Mouse (Mus musculus) liver, adult 2 months (tissue): ENCODE measurements around the gene Olfr1173. TPM values are rescaled to one million over a fixed set of nuclear protein-coding genes. Genes with fewer than 3 reads are reported as not detected.

Source experiments
- DNase-seq: peaks from one replicate; pipeline ENCODE4 v3.0.0-alpha.2; 2011; ENCODE audit warnings: low read depth, low spot score; ENCODE audit errors: extremely low read depth
- H3K27ac ChIP-seq: fragments of 200-500 bp; replicated peaks from 2 replicates; pipeline ENCODE4 v1.5.1; 2012; ENCODE audit warnings: low read depth, mild to moderate bottlenecking, control low read depth, inconsistent platforms, low read length; ENCODE audit not compliant: insufficient read depth
- H3K27me3 ChIP-seq: fragments of 200-500 bp; 2 replicates; pipeline ENCODE4 v1.6.1; 2012; ENCODE audit warnings: mild to moderate bottlenecking, moderate library complexity, low read length, inconsistent platforms; ENCODE audit not compliant: control insufficient read depth, insufficient read depth
- H3K36me3 ChIP-seq: fragments of 200-500 bp; 2 replicates; pipeline ENCODE4 v1.6.1; 2012; ENCODE audit warnings: low read length, inconsistent platforms; ENCODE audit not compliant: control insufficient read depth, insufficient read depth
- H3K4me1 ChIP-seq: fragments of 200-500 bp; 2 replicates; pipeline ENCODE4 v1.6.1; 2011; ENCODE audit warnings: low read length; ENCODE audit not compliant: control insufficient read depth, insufficient read depth
- H3K4me3 ChIP-seq: fragments of 200-500 bp; 2 replicates; pipeline ENCODE4 v1.5.1; 2011; ENCODE audit warnings: low read depth, mild to moderate bottlenecking, control low read depth, low read length, moderate library complexity; ENCODE audit not compliant: insufficient read depth
- H3K79me2 ChIP-seq: fragments of 200-500 bp; 2 replicates; pipeline ENCODE4 v1.6.1; 2012; ENCODE audit warnings: inconsistent platforms, mild to moderate bottlenecking, low read length, moderate library complexity; ENCODE audit not compliant: control insufficient read depth, insufficient read depth
- H3K9ac ChIP-seq: fragments of 200-500 bp; 2 replicates; pipeline ENCODE4 v1.6.1; 2012; ENCODE audit warnings: low read depth, mild to moderate bottlenecking, control low read depth, inconsistent platforms, low read length
- CTCF ChIP-seq: fragments of 200-500 bp; IDR thresholded peaks from 2 replicates; pipeline ENCODE4 v1.5.1; 2011; ENCODE audit warnings: low read depth, low read length, control low read depth
- POLR2A ChIP-seq: fragments of 200-500 bp; IDR thresholded peaks from 2 replicates; pipeline ENCODE4 v1.6.1; 2011; ENCODE audit warnings: low read length, control low read depth; ENCODE audit not compliant: insufficient read depth; ENCODE audit errors: extremely low read depth
- WGBS: fragments of 180-500 bp; shearing (Covaris S2); methylation state at CpG from one replicate; pipeline ENCODE4 v1.1.7; 2018; 5-methylcytosine and 5-hydroxymethylcytosine counted together
- polyA plus RNA-seq: library from polyadenylated mRNA; depleted of rRNA; stranded (reverse); fragments of >200 nt; gene quantifications from 2 replicates; pipeline ENCODE4 v1.2.3, GENCODE M21; 2012; rRNA removed
- total RNA-seq: library from RNA; depleted of rRNA; stranded (reverse); fragments of >200 nt; gene quantifications from 2 replicates; pipeline ENCODE4 v1.2.3, GENCODE M21; 2014; rRNA removed

Gene Olfr1173
- not detected in 2 replicates for total RNA-seq
- polyA plus RNA-seq = not detected in 2 replicates

DNA sequence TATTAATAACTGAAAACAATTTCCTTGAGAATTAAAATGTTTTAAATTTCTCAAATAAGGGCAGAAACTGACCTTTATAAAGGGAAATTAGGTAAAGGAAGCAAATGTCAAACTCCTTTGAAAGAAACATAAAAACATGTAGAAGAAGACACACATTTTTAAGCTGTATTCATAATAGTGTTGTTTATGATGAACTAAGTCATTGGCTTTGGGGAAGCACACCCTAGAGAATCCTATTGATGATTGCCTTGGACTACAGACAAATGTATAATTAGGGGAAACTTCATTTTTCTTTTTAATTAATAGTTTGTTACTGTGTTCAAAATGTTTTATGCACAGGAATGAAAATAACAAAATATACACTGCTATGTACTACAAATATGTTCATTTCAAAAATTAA, at the start of gene Olfr1173:
Gene Olfr1173 (minus strand): TSS at position 101 of the 400 bp plus-strand sequence.
- Histone ChIP-seq H3K79me2 (no peaks in the 10 kb centered on the region), H3K4me1 (no peaks in the 10 kb centered on the region), H3K9ac (no peak within 1 kb of the TSS), H3K4me3 (no peak within 1 kb of the TSS), H3K27ac (no peak within 1 kb of the TSS), H3K36me3 (no peaks in the 10 kb centered on the region), H3K27me3 (no peaks in the 10 kb centered on the region)
- TF ChIP-seq CTCF (no peak), POLR2A (no peak)
- DNase-seq = no peak

DNA sequence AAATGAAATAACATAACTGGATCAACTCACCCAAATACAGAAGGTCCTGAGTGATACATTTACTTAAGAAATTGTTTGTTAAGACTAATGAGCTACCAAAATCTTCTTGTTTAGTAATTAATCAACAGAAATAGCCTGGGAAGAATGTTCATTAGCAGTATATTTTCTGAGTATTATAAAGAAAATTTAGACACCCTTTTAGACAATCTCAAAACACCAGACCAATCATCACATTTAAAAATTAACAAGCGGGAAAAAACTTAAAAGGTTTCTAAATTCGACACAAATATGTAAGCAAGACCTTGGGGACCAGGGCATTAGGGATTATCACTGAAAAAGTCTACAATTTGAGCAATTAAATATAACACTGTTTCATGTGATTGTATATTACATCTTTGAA, 47.4 kb upstream of the Olfr1173 start, which contains the start of gene Olfr1175-ps:
Gene Olfr1175-ps (minus strand): TSS at position 101 of the 400 bp plus-strand sequence.
- no peaks in the 10 kb centered on the region for H3K79me2 ChIP-seq
- no peaks in the 10 kb centered on the region for H3K36me3 ChIP-seq
- H3K9ac ChIP-seq = no peak within 1 kb of the TSS
- no peaks in the 10 kb centered on the region for H3K4me1 ChIP-seq
- no peak within 1 kb of the TSS for H3K4me3 ChIP-seq
- H3K27me3 ChIP-seq = no peaks in the 10 kb centered on the region
- 74% methylated on average over 2 of the region's 2 CpGs for WGBS
- no peak within 1 kb of the TSS for H3K27ac ChIP-seq
- TF ChIP-seq POLR2A (no peak), CTCF (no peak)
- no peak for DNase-seq

- Histone ChIP-seq H3K27me3 (no peaks in the 10 kb centered on the region), H3K79me2 (no peaks in the 10 kb centered on the region), H3K4me1 (no peaks in the 10 kb centered on the region), H3K27ac (no peak within 1 kb of the TSS), H3K4me3 (no peak within 1 kb of the TSS), H3K36me3 (no peaks in the 10 kb centered on the region), H3K9ac (no peak within 1 kb of the TSS)
- TF ChIP-seq POLR2A = no peak
- TF ChIP-seq CTCF = no peak
- DNase-seq = no peak
- 91% methylated on average over 4 of the region's 4 CpGs for WGBS
Observed at GRCm38 (mm10) chr2:88315035-88315434, 35.4 kb upstream of the Olfr1173 start, which contains the start of gene Olfr1174-ps. TSS of gene Olfr1174-ps (minus strand) at chr2:88315135.

DNA sequence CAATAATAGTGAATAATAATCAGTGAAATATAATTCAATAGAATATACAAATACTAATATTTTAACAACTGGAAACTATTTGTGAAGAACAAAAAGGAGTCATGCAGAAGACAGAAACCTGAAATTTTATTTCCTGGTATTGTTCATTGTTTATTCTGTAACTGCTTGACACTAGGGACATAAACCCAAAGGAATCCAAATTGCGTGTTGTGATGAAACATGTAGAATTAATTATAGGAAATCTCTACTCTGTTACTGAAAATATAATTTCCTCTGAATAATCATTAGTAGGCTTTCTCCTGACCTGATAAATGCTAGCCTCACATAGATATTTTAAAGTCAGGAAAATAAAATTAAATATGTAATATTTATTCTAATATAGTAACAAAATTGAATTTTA, 51.4 kb downstream of the Olfr1173 start, which contains the start of gene Olfr1170:
Gene Olfr1170 (minus strand): TSS at position 101 of the 400 bp plus-strand sequence.
- TF ChIP-seq POLR2A (no peak), CTCF (no peak)
- no peaks in the 10 kb centered on the region for H3K36me3 ChIP-seq
- H3K4me1 ChIP-seq = no peaks in the 10 kb centered on the region
- no peak within 1 kb of the TSS for H3K27ac ChIP-seq
- H3K79me2 ChIP-seq = no peaks in the 10 kb centered on the region
- no peak for DNase-seq
- H3K9ac ChIP-seq = no peak within 1 kb of the TSS
- no peak within 1 kb of the TSS for H3K4me3 ChIP-seq
- H3K27me3 ChIP-seq = no peaks in the 10 kb centered on the region
- 86% methylated on average over 1 of the region's 1 CpGs for WGBS

Other genes with a start within 250 kb of the Olfr1173 start
- gene Olfr73, start 242.2 kb downstream of the Olfr1173 start, total RNA-seq = not detected in 2 replicates
- gene Olfr73, start 242.2 kb downstream of the Olfr1173 start, polyA plus RNA-seq = not detected in 2 replicates
- not detected in 2 replicates for gene Olfr1162, start 228.7 kb downstream of the Olfr1173 start, total RNA-seq
- not detected in 2 replicates for gene Olfr1162, start 228.7 kb downstream of the Olfr1173 start, polyA plus RNA-seq
- not detected in 2 replicates for gene Olfr1163, start 208.0 kb downstream of the Olfr1173 start, total RNA-seq
- not detected in 2 replicates for gene Olfr1163, start 208.0 kb downstream of the Olfr1173 start, polyA plus RNA-seq
- not detected in 2 replicates for gene Olfr1164, start 185.9 kb downstream of the Olfr1173 start, total RNA-seq
- not detected in 2 replicates for gene Olfr1164, start 185.9 kb downstream of the Olfr1173 start, polyA plus RNA-seq
- gene Olfr1166, start 151.6 kb downstream of the Olfr1173 start, total RNA-seq = not detected in 2 replicates
- not detected in 2 replicates for gene Olfr1166, start 151.6 kb downstream of the Olfr1173 start, polyA plus RNA-seq
- not detected in 2 replicates for gene Olfr1167, start 124.7 kb downstream of the Olfr1173 start, total RNA-seq
- not detected in 2 replicates for gene Olfr1167, start 124.7 kb downstream of the Olfr1173 start, polyA plus RNA-seq
- not detected in 2 replicates for gene Olfr1168, start 98.0 kb downstream of the Olfr1173 start, total RNA-seq
- gene Olfr1168, start 98.0 kb downstream of the Olfr1173 start, polyA plus RNA-seq = not detected in 2 replicates
- gene Olfr1170, start 51.5 kb downstream of the Olfr1173 start, total RNA-seq = not detected in 2 replicates
- not detected in 2 replicates for gene Olfr1170, start 51.5 kb downstream of the Olfr1173 start, polyA plus RNA-seq
- gene Olfr1174-ps, start 35.3 kb upstream of the Olfr1173 start, total RNA-seq = not detected in 2 replicates
- gene Olfr1174-ps, start 35.3 kb upstream of the Olfr1173 start, polyA plus RNA-seq = not detected in 2 replicates
- gene Olfr1175-ps, start 47.3 kb upstream of the Olfr1173 start, total RNA-seq = not detected in 2 replicates
- gene Olfr1175-ps, start 47.3 kb upstream of the Olfr1173 start, polyA plus RNA-seq = not detected in 2 replicates
- gene Olfr1176, start 56.8 kb upstream of the Olfr1173 start, total RNA-seq = not detected in 2 replicates
- not detected in 2 replicates for gene Olfr1176, start 56.8 kb upstream of the Olfr1173 start, polyA plus RNA-seq
- not detected in 2 replicates for gene Olfr1177-ps, start 66.6 kb upstream of the Olfr1173 start, total RNA-seq
- gene Olfr1177-ps, start 66.6 kb upstream of the Olfr1173 start, polyA plus RNA-seq = not detected in 2 replicates
- not detected in 2 replicates for gene Olfr1178, start 107.2 kb upstream of the Olfr1173 start, total RNA-seq
- gene Olfr1178, start 107.2 kb upstream of the Olfr1173 start, polyA plus RNA-seq = not detected in 2 replicates
- not detected in 2 replicates for gene Olfr1179, start 126.6 kb upstream of the Olfr1173 start, total RNA-seq
- gene Olfr1179, start 126.6 kb upstream of the Olfr1173 start, polyA plus RNA-seq = not detected in 2 replicates
- gene Olfr1180, start 139.3 kb upstream of the Olfr1173 start, total RNA-seq = not detected in 2 replicates
- gene Olfr1180, start 139.3 kb upstream of the Olfr1173 start, polyA plus RNA-seq = not detected in 2 replicates
- gene Olfr1181, start 146.3 kb upstream of the Olfr1173 start, total RNA-seq = not detected in 2 replicates
- gene Olfr1181, start 146.3 kb upstream of the Olfr1173 start, polyA plus RNA-seq = not detected in 2 replicates
- gene Gm13757, start 169.3 kb upstream of the Olfr1173 start, total RNA-seq = not detected in 2 replicates
- gene Gm13757, start 169.3 kb upstream of the Olfr1173 start, polyA plus RNA-seq = not detected in 2 replicates
- not detected in 2 replicates for gene Olfr1183, start 175.0 kb upstream of the Olfr1173 start, total RNA-seq
- not detected in 2 replicates for gene Olfr1183, start 175.0 kb upstream of the Olfr1173 start, polyA plus RNA-seq
- gene Olfr1184, start 203.7 kb upstream of the Olfr1173 start, total RNA-seq = not detected in 2 replicates
- not detected in 2 replicates for gene Olfr1184, start 203.7 kb upstream of the Olfr1173 start, polyA plus RNA-seq
- not detected in 2 replicates for gene Olfr1185-ps1, start 213.4 kb upstream of the Olfr1173 start, total RNA-seq
- gene Olfr1185-ps1, start 213.4 kb upstream of the Olfr1173 start, polyA plus RNA-seq = not detected in 2 replicates
- not detected in 2 replicates for gene Olfr1186, start 238.7 kb upstream of the Olfr1173 start, total RNA-seq
- gene Olfr1186, start 238.7 kb upstream of the Olfr1173 start, polyA plus RNA-seq = not detected in 2 replicates